Mouse (Mus musculus) kidney, postnatal 36 days (tissue): ENCODE data around the gene Ntm.

Experiments used
- DNase-seq, 2 experiments: peaks; one replicate each; pipeline ENCODE4 v3.0.0; 2021 to 2022; ENCODE audit warnings: mixed read lengths in 2 of 2

The Ntm gene

GRCm38 (mm10) chr9:29802071-29802705 lies 160.8 kb downstream of the Ntm start:
- DNase-seq = no peak

GRCm38 (mm10) chr9:29796281-29796680 lies 166.7 kb downstream of the Ntm start:
- DNase-seq = no peak

- DNase-seq = no peak
These were observed 171.6 kb downstream of the Ntm start for GRCm38 (mm10) chr9:29791199-29791915.

GRCm38 (mm10) chr9:29790017-29790416 lies 172.9 kb downstream of the Ntm start:
- no peak for DNase-seq

- no peak for DNase-seq
These were observed 174.1 kb downstream of the Ntm start for GRCm38 (mm10) chr9:29788855-29789254.

- no peak for DNase-seq
These were observed 175.5 kb downstream of the Ntm start for GRCm38 (mm10) chr9:29787408-29787807.

- no peak for DNase-seq
These were observed 180.2 kb downstream of the Ntm start for GRCm38 (mm10) chr9:29782697-29783096.

- no peak for DNase-seq
These were observed 183.2 kb downstream of the Ntm start for GRCm38 (mm10) chr9:29779739-29780138.

GRCm38 (mm10) chr9:29776951-29777350 lies 186.0 kb downstream of the Ntm start:
- no peak for DNase-seq

- DNase-seq = no peak
These were observed 186.4 kb downstream of the Ntm start for GRCm38 (mm10) chr9:29776542-29776941.

- no peak for DNase-seq
These were observed 186.9 kb downstream of the Ntm start for GRCm38 (mm10) chr9:29776030-29776429.

- DNase-seq = no peak
These were observed 190.1 kb downstream of the Ntm start for GRCm38 (mm10) chr9:29772625-29773388.

- no peak for DNase-seq
These were observed 191.1 kb downstream of the Ntm start for GRCm38 (mm10) chr9:29771870-29772269.

- DNase-seq = no peak
These were observed 191.7 kb downstream of the Ntm start for GRCm38 (mm10) chr9:29771071-29771785.

GRCm38 (mm10) chr9:29769361-29769760 lies 193.6 kb downstream of the Ntm start:
- peak in 1 of 2 experiments; percentile 1 for DNase-seq

GRCm38 (mm10) chr9:29765990-29766980 lies 196.7 kb downstream of the Ntm start:
- DNase-seq = no peak

- peak in 1 of 2 experiments; percentile 14 for DNase-seq
These were observed 199.6 kb downstream of the Ntm start for GRCm38 (mm10) chr9:29763338-29763737.

GRCm38 (mm10) chr9:29761952-29762586 lies 200.9 kb downstream of the Ntm start:
- DNase-seq = peak in 1 of 2 experiments; percentile 6

GRCm38 (mm10) chr9:29761511-29761910 lies 201.4 kb downstream of the Ntm start:
- no peak for DNase-seq

GRCm38 (mm10) chr9:29759940-29760339 lies 203.0 kb downstream of the Ntm start:
- DNase-seq = peak in 1 of 2 experiments; percentile 23

- DNase-seq = no peak
These were observed 203.9 kb downstream of the Ntm start for GRCm38 (mm10) chr9:29759060-29759459.
